Comparison of ENCODE assay signal across 9 mouse cellular contexts in genomic region chr13:30501860-30502395, GRCm38 (mm10). TPM values are rescaled to one million over a fixed set of nuclear protein-coding genes. Genes with fewer than 3 reads are reported as not detected.
DNase-seq lines count a peak whose midpoint lies in the region; ATAC-seq and TF ChIP-seq lines count a peak whose summit lies in the region.
"Had no signal": no experiment of that assay in that cellular context is flagged by ENCODE, and none has a peak within 500 bp of the region (broad histone marks: within the 10 kb centered on the region; RNA-seq: fewer than 3 reads in every experiment).

No protein-coding gene starts in this region.

- no peak overlapping the region for H3K9ac ChIP-seq in embryonic facial prominence, embryonic 11.5 days (replicated peaks; ENCODE audit: low read length)
- no peak overlapping the region for H3K9ac ChIP-seq in MEL (ENCODE audit: control insufficient read depth, low read depth, low read length, poor library complexity, severe bottlenecking)
- no peak overlapping the region for H3K9ac ChIP-seq in intestine, embryonic 16.5 days (ENCODE audit: low read depth, low read length)
- H3K9ac ChIP-seq: liver, embryonic 15.5 days had no signal

- TF ChIP-seq POLR2A in MEL (IDR thresholded peaks at IDR 0.05; ENCODE audit: control insufficient read depth in 1 of 2, insufficient read depth in 1 of 2, low read depth in 1 of 2, low read length in 2 of 2, poor library complexity in 1 of 2): no peak

- H3K27me3 ChIP-seq in embryonic facial prominence, embryonic 11.5 days (ENCODE audit: control insufficient read depth, insufficient read depth, low read length): no peaks in the 10 kb centered on the region
- H3K27me3 ChIP-seq in embryonic facial prominence, embryonic 10.5 days (replicated peaks; ENCODE audit: low read depth, poor library complexity, severe bottlenecking): no peaks in the 10 kb centered on the region
- H3K27me3 ChIP-seq in MEL (ENCODE audit: control insufficient read depth in 1 of 2, insufficient read depth in 2 of 2, low read length in 2 of 2): no peaks in the 10 kb centered on the region
- H3K27me3 ChIP-seq in intestine, embryonic 16.5 days (replicated peaks; ENCODE audit: control insufficient read depth, insufficient read depth, low read length): no peaks in the 10 kb centered on the region
- H3K27me3 ChIP-seq: liver, embryonic 15.5 days had no signal

- TF ChIP-seq RAD21 in MEL (IDR thresholded peaks at IDR 0.05; ENCODE audit: low read depth, low read length): peak; percentile 60

- WGBS in embryonic facial prominence, embryonic 11.5 days: 37% methylated on average over 7 of the region's 7 CpGs
- 34% methylated on average over 7 of the region's 7 CpGs for WGBS in embryonic facial prominence, embryonic 10.5 days
- WGBS in intestine, embryonic 16.5 days: 39% methylated on average over 7 of the region's 7 CpGs

- H3K27ac ChIP-seq in embryonic facial prominence, embryonic 11.5 days (replicated peaks; ENCODE audit: low read depth, low read length): no peak overlapping the region
- no peak overlapping the region for H3K27ac ChIP-seq in embryonic facial prominence, embryonic 10.5 days (replicated peaks)
- no peak overlapping the region for H3K27ac ChIP-seq in layer of hippocampus, adult 2 months
- H3K27ac ChIP-seq in MEL (ENCODE audit: control insufficient read depth, low read depth, low read length): no peak overlapping the region
- no peak overlapping the region for H3K27ac ChIP-seq in intestine, embryonic 16.5 days (ENCODE audit: low read length)
- H3K27ac ChIP-seq: liver, embryonic 15.5 days had no signal

- no peak for ATAC-seq in embryonic facial prominence, embryonic 11.5 days (replicated peaks; ENCODE audit: insufficient number of reproducible peaks, low FRiP score, low TSS enrichment, low read depth)
- no peak for ATAC-seq in intestine, embryonic 16.5 days

- no peaks in the 10 kb centered on the region for H3K4me1 ChIP-seq in embryonic facial prominence, embryonic 11.5 days (ENCODE audit: control insufficient read depth, insufficient read depth, low read length)
- H3K4me1 ChIP-seq in embryonic facial prominence, embryonic 10.5 days: no peaks in the 10 kb centered on the region
- H3K4me1 ChIP-seq in MEL (ENCODE audit: control insufficient read depth in 1 of 2, insufficient read depth in 2 of 2, low read length in 2 of 2): no peaks in the 10 kb centered on the region
- no peaks in the 10 kb centered on the region for H3K4me1 ChIP-seq in intestine, embryonic 16.5 days (ENCODE audit: control insufficient read depth, insufficient read depth, low read length)
- H3K4me1 ChIP-seq: liver, embryonic 15.5 days had no signal

- no peaks in the 10 kb centered on the region for H3K79me2 ChIP-seq in MEL (ENCODE audit: control insufficient read depth, insufficient read depth, low read length, poor library complexity)

- no peaks in the 10 kb centered on the region for H3K36me3 ChIP-seq in embryonic facial prominence, embryonic 11.5 days (replicated peaks; ENCODE audit: control insufficient read depth, insufficient read depth, low read depth, low read length)
- H3K36me3 ChIP-seq in embryonic facial prominence, embryonic 10.5 days (replicated peaks): no peaks in the 10 kb centered on the region
- no peaks in the 10 kb centered on the region for H3K36me3 ChIP-seq in MEL (ENCODE audit: control insufficient read depth in 1 of 2, insufficient read depth in 2 of 2, low read length in 2 of 2)
- H3K36me3 ChIP-seq in intestine, embryonic 16.5 days (ENCODE audit: control insufficient read depth, insufficient read depth, low read length): no peaks in the 10 kb centered on the region
- H3K36me3 ChIP-seq: liver, embryonic 15.5 days had no signal

- H3K4me3 ChIP-seq in embryonic facial prominence, embryonic 11.5 days (ENCODE audit: low read depth, low read length): no peak overlapping the region
- no peak overlapping the region for H3K4me3 ChIP-seq in embryonic facial prominence, embryonic 10.5 days
- no peak overlapping the region for H3K4me3 ChIP-seq in layer of hippocampus, adult 2 months
- H3K4me3 ChIP-seq in MEL (ENCODE audit: control insufficient read depth in 1 of 2, insufficient read depth in 1 of 2, low read depth in 2 of 2, low read length in 2 of 2): peak overlapping the region; percentile 18 to 28; a peak in 2 of 4 replicates
- no peak overlapping the region for H3K4me3 ChIP-seq in intestine, embryonic 16.5 days (ENCODE audit: low read length)
- H3K4me3 ChIP-seq: liver, embryonic 15.5 days had no signal

- H3K9me3 ChIP-seq in embryonic facial prominence, embryonic 11.5 days (replicated peaks; ENCODE audit: control insufficient read depth, low read length): no peaks in the 10 kb centered on the region
- no peaks in the 10 kb centered on the region for H3K9me3 ChIP-seq in embryonic facial prominence, embryonic 10.5 days
- no peaks in the 10 kb centered on the region for H3K9me3 ChIP-seq in MEL (replicated peaks; ENCODE audit: insufficient read depth, low read length)
- no peaks in the 10 kb centered on the region for H3K9me3 ChIP-seq in intestine, embryonic 16.5 days (ENCODE audit: control insufficient read depth, low read length)
- H3K9me3 ChIP-seq: liver, embryonic 15.5 days had no signal

- TF ChIP-seq EP300 in MEL (IDR thresholded peaks at IDR 0.05; ENCODE audit: low read depth in 1 of 2, low read length in 2 of 2): no peak

- H3K4me2 ChIP-seq in embryonic facial prominence, embryonic 11.5 days (ENCODE audit: low read depth, low read length): no peak overlapping the region
- H3K4me2 ChIP-seq in intestine, embryonic 16.5 days (ENCODE audit: low read depth, low read length): no peak overlapping the region
- H3K4me2 ChIP-seq: liver, embryonic 15.5 days had no signal

- peak; percentile 94 for TF ChIP-seq CTCF in layer of hippocampus, adult 2 months (conservative IDR thresholded peaks at IDR 0.05)
- TF ChIP-seq CTCF in MEL (IDR thresholded peaks at IDR 0.05 in 2 of 3, conservative IDR thresholded peaks at IDR 0.05 in 1 of 3; ENCODE audit: control insufficient read depth in 1 of 3, insufficient read depth in 1 of 3, low read depth in 2 of 3, low read length in 3 of 3, poor library complexity in 1 of 3, severe bottlenecking in 1 of 3): peak; percentile 56 to 77 (median 68)

- peak; percentile 61 for DNase-seq in embryonic facial prominence, embryonic 11.5 days (ENCODE audit: low spot score)
- no peak for DNase-seq in embryonic facial prominence, embryonic 10.5 days (ENCODE audit: low spot score)
- DNase-seq in layer of hippocampus, adult 2 months (ENCODE audit: low spot score in 2 of 2): no peak
- no peak for DNase-seq in layer of hippocampus, adult 9-10 months (ENCODE audit: low spot score)
- DNase-seq in MEL (ENCODE audit: low read depth, low spot score): peak; percentile 64
- DNase-seq in lung, postnatal 10 days: peak; percentile 29
- no peak for DNase-seq in urinary bladder, postnatal 14 days (ENCODE audit: low spot score)

TF ChIP-seq in MEL, 35 proteins besides CTCF, POLR2A, EP300 and RAD21:
- TF ChIP-seq ZC3H11A (IDR thresholded peaks at IDR 0.05; ENCODE audit: low read depth, low read length) (peak; percentile 43), USF2 (IDR thresholded peaks at IDR 0.05; ENCODE audit: borderline replicate concordance in 1 of 2, insufficient read depth in 1 of 2, low read depth in 1 of 2, low read length in 2 of 2) (no peak), SMC3 (IDR thresholded peaks at IDR 0.05; ENCODE audit: low read depth, low read length) (peak; percentile 79)

RNA-seq across cellular contexts. Expression of gene Uqcrfs1, which starts 43.2 kb away (rescaled TPM):
- 238 and 249 TPM in 2 replicates for polyA plus RNA-seq in embryonic facial prominence, embryonic 11.5 days (2014; fragmentation: Nextera tagmentation; extraction: Ambion mirVana)
- polyA plus RNA-seq in embryonic facial prominence, embryonic 10.5 days (2016; fragmentation: Nextera tagmentation; extraction: Ambion mirVana): 235 and 239 TPM in 2 replicates
- 100 to 1,000 TPM; 143 to 154 TPM for total RNA-seq in layer of hippocampus, adult 2 months (2021)
- total RNA-seq in MEL (2012; rRNA removed): 190 and 191 TPM in 2 replicates
- 100 to 1,000 TPM in 1 of 2 experiments, not detected in 1; 163 TPM for polyA plus RNA-seq in MEL (2012; ENCODE audit: insufficient read depth in 1 of 2, insufficient read length in 2 of 2, low read depth in 1 of 2, low replicate concordance in 2 of 2, missing spikeins in 1 of 2)
- polyA plus RNA-seq in intestine, embryonic 16.5 days (2015; fragmentation: Nextera tagmentation; extraction: Ambion mirVana): 434 and 446 TPM in 2 replicates

Comparison
In these comparisons a context has a peak if more than half of its experiments do, and no peak if none do; other contexts are left out.
1. DNase-seq: peak in embryonic facial prominence, embryonic 11.5 days (single experiment), MEL (single experiment) and lung, postnatal 10 days (single experiment); none in embryonic facial prominence, embryonic 10.5 days (single experiment), layer of hippocampus, adult 2 months (0 of 2), layer of hippocampus, adult 9-10 months (single experiment) and urinary bladder, postnatal 14 days (single experiment).
2. H3K4me3 ChIP-seq: peak in MEL (2 of 2); none in embryonic facial prominence, embryonic 11.5 days (single experiment), embryonic facial prominence, embryonic 10.5 days (single experiment), layer of hippocampus, adult 2 months (single experiment) and intestine, embryonic 16.5 days (single experiment).